In genomic region chr1:105895019-105895418, GRCm38 (mm10) we compare ENCODE assay signal across 25 mouse cellular contexts.
A peak's percentile ranks its signal among the peaks of the same experiment; 100 is the strongest.
DNase-seq lines count a peak whose midpoint lies in the region; ATAC-seq and TF ChIP-seq lines count a peak whose summit lies in the region.
"Had no signal": no experiment of that assay in that cellular context is flagged by ENCODE, and none has a peak within 500 bp of the region (broad histone marks: within the 10 kb centered on the region; RNA-seq: fewer than 3 reads in every experiment).

No protein-coding gene starts in this region.

- H3K36me3 ChIP-seq in hindbrain, postnatal 0 days (ENCODE audit: insufficient read depth, low read length) = no peaks in the 10 kb centered on the region
- H3K36me3 ChIP-seq in hindbrain, embryonic 10.5 days = no peaks in the 10 kb centered on the region
- H3K36me3 ChIP-seq in forebrain, postnatal 0 days (ENCODE audit: insufficient read depth) = no peaks in the 10 kb centered on the region
- H3K36me3 ChIP-seq: hindbrain, embryonic 12.5 days; limb, embryonic 15.5 days; midbrain, embryonic 13.5 days; neural tube, embryonic 13.5 days had no signal

- no peak overlapping the region for H3K9ac ChIP-seq in hindbrain, postnatal 0 days (replicated peaks; ENCODE audit: low read length)
- H3K9ac ChIP-seq in forebrain, postnatal 0 days = no peak overlapping the region
- H3K9ac ChIP-seq: hindbrain, embryonic 12.5 days; limb, embryonic 15.5 days; liver, embryonic 14.5 days; lung, embryonic 14.5 days; midbrain, embryonic 13.5 days; neural tube, embryonic 13.5 days had no signal

- H3K4me3 ChIP-seq in hindbrain, postnatal 0 days (ENCODE audit: low read length) = no peak overlapping the region
- no peak overlapping the region for H3K4me3 ChIP-seq in hindbrain, embryonic 10.5 days
- H3K4me3 ChIP-seq in forebrain, postnatal 0 days (ENCODE audit: low read depth, low read length) = no peak overlapping the region
- H3K4me3 ChIP-seq: hindbrain, embryonic 12.5 days; limb, embryonic 15.5 days; megakaryocyte, embryonic 14.5 days; midbrain, embryonic 13.5 days; myocyte; neural tube, embryonic 13.5 days had no signal

- no peak for ATAC-seq in hindbrain, postnatal 0 days
- peak; percentile 67 for ATAC-seq in forebrain, postnatal 0 days
- ATAC-seq: inflammation-experienced regulatory T-cells, adult 6 months; midbrain, embryonic 13.5 days had no signal

- TF ChIP-seq CTCF in hindbrain, postnatal 0 days (IDR thresholded peaks at IDR 0.05; ENCODE audit: low read depth) = no peak
- TF ChIP-seq CTCF in forebrain, postnatal 0 days (IDR thresholded peaks at IDR 0.05; ENCODE audit: low read depth) = no peak

- peak; percentile 27 for DNase-seq in hindbrain, postnatal 0 days (ENCODE audit: low spot score)
- no peak for DNase-seq in hindbrain, embryonic 10.5 days (ENCODE audit: low spot score)
- peak; percentile 14 for DNase-seq in cerebellum, adult 11-12 months
- peak; percentile 24 for DNase-seq in cerebellum, adult 9-11 months
- peak; percentile 53 for DNase-seq in forebrain, postnatal 0 days
- no peak for DNase-seq in adrenal gland, adult (ENCODE audit: inconsistent age in 2 of 2, low spot score in 1 of 2)
- DNase-seq in ovary, adult 18-20 months (ENCODE audit: low spot score) = no peak
- no peak for DNase-seq in right cerebral cortex, postnatal 4 days
- DNase-seq: adrenal gland, postnatal 10 days; gastrocnemius, postnatal 14 days; kidney, adult 18-20 months; layer of hippocampus, adult 9-11 months; lung, embryonic 14.5 days; lung, postnatal 36 days; thymus, postnatal 25 days had no signal

- H3K4me1 ChIP-seq in hindbrain, postnatal 0 days (ENCODE audit: insufficient read depth, low read length) = no peaks in the 10 kb centered on the region
- H3K4me1 ChIP-seq in hindbrain, embryonic 10.5 days (replicated peaks) = peaks cover 5% of the 10 kb centered on the region; the same call in 1 of the 2 replicates
- H3K4me1 ChIP-seq in forebrain, postnatal 0 days (ENCODE audit: insufficient read depth) = no peaks in the 10 kb centered on the region
- H3K4me1 ChIP-seq: hindbrain, embryonic 12.5 days; limb, embryonic 15.5 days; midbrain, embryonic 13.5 days; neural tube, embryonic 13.5 days had no signal

- no peak overlapping the region for H3K27ac ChIP-seq in hindbrain, postnatal 0 days
- no peak overlapping the region for H3K27ac ChIP-seq in hindbrain, embryonic 10.5 days
- no peak overlapping the region for H3K27ac ChIP-seq in forebrain, postnatal 0 days (ENCODE audit: low read depth, low read length)
- H3K27ac ChIP-seq: hindbrain, embryonic 12.5 days; kidney, postnatal 0 days; limb, embryonic 15.5 days; liver, embryonic 14.5 days; midbrain, embryonic 13.5 days; neural tube, embryonic 13.5 days had no signal

- 54% methylated on average over 5 of the region's 5 CpGs for WGBS in hindbrain, postnatal 0 days
- WGBS in hindbrain, embryonic 10.5 days = 82% methylated on average over 5 of the region's 5 CpGs
- WGBS in forebrain, postnatal 0 days = 40% methylated on average over 5 of the region's 5 CpGs

- no peaks in the 10 kb centered on the region for H3K9me3 ChIP-seq in hindbrain, postnatal 0 days (ENCODE audit: low read length)
- no peaks in the 10 kb centered on the region for H3K9me3 ChIP-seq in hindbrain, embryonic 10.5 days
- no peaks in the 10 kb centered on the region for H3K9me3 ChIP-seq in forebrain, postnatal 0 days (ENCODE audit: low read length)
- H3K9me3 ChIP-seq: hindbrain, embryonic 12.5 days; limb, embryonic 15.5 days; megakaryocyte, embryonic 14.5 days; midbrain, embryonic 13.5 days; neural tube, embryonic 13.5 days had no signal

- H3K4me2 ChIP-seq in hindbrain, postnatal 0 days (ENCODE audit: low read depth, low read length) = no peak overlapping the region
- no peak overlapping the region for H3K4me2 ChIP-seq in forebrain, postnatal 0 days (ENCODE audit: low read depth)
- H3K4me2 ChIP-seq: heart, embryonic 11.5 days; hindbrain, embryonic 12.5 days; limb, embryonic 15.5 days; lung, embryonic 14.5 days; midbrain, embryonic 13.5 days; neural tube, embryonic 13.5 days had no signal

- H3K27me3 ChIP-seq in hindbrain, postnatal 0 days (ENCODE audit: insufficient read depth, low read length) = no peaks in the 10 kb centered on the region
- no peaks in the 10 kb centered on the region for H3K27me3 ChIP-seq in hindbrain, embryonic 10.5 days (ENCODE audit: insufficient read depth, poor library complexity, severe bottlenecking)
- H3K27me3 ChIP-seq in forebrain, postnatal 0 days (ENCODE audit: insufficient read depth, low read length) = no peaks in the 10 kb centered on the region
- H3K27me3 ChIP-seq: hindbrain, embryonic 12.5 days; limb, embryonic 15.5 days; midbrain, embryonic 13.5 days; neural tube, embryonic 13.5 days had no signal

Comparison
In these comparisons a context has a peak if more than half of its experiments do, and no peak if none do; other contexts are left out.
1. DNase-seq: peak in hindbrain, postnatal 0 days (single experiment), cerebellum, adult 11-12 months (single experiment), cerebellum, adult 9-11 months (single experiment) and forebrain, postnatal 0 days (single experiment); none in hindbrain, embryonic 10.5 days (single experiment), adrenal gland, adult (0 of 2), ovary, adult 18-20 months (single experiment) and right cerebral cortex, postnatal 4 days (single experiment).